Mouse (Mus musculus) hindbrain, postnatal 0 days (tissue): ENCODE results near the gene Iqcf5. TPM values are rescaled to one million over a fixed set of nuclear protein-coding genes. Genes with fewer than 3 reads are reported as not detected.
"Not testable (repeated sequence)": the region's sequence is repeated elsewhere in the genome, so short reads cannot be mapped to it uniquely, and the experiment has no call there.

Source experiments
- ATAC-seq: fragments of 200-750 bp; cut with Nextera tagmentation; 2 replicates; pipeline ENCODE4 v1.8.0; 2017; ENCODE audit warnings: mild to moderate bottlenecking, moderate TSS enrichment, moderate library complexity
- DNase-seq: peaks from one replicate; pipeline ENCODE4 v3.0.0-alpha.2; 2015; ENCODE audit warnings: low spot score
- H3K27ac ChIP-seq: fragments of 300-500 bp; sonication (generic); 2 replicates; pipeline ENCODE4 v1.5.1; 2014; ENCODE audit warnings: mild to moderate bottlenecking
- H3K27me3 ChIP-seq: fragments of 300-500 bp; sonication (generic); 2 replicates; pipeline ENCODE4 v1.6.1; 2014; ENCODE audit warnings: low read length, mixed read lengths; ENCODE audit not compliant: insufficient read depth
- H3K36me3 ChIP-seq: fragments of 300-500 bp; sonication (generic); 2 replicates; pipeline ENCODE4 v1.6.1; 2014; ENCODE audit warnings: low read length, mixed read lengths; ENCODE audit not compliant: insufficient read depth
- H3K4me1 ChIP-seq: fragments of 300-500 bp; sonication (generic); 2 replicates; pipeline ENCODE4 v1.6.1; 2014; ENCODE audit warnings: antibody characterized with exemption, low read length, mixed read lengths; ENCODE audit not compliant: insufficient read depth
- H3K4me2 ChIP-seq: fragments of 300-500 bp; sonication (generic); 2 replicates; pipeline ENCODE4 v1.6.1; 2014; ENCODE audit warnings: low read depth, mild to moderate bottlenecking, low read length, moderate library complexity, mixed read lengths
- H3K4me3 ChIP-seq: fragments of 300-500 bp; sonication (generic); 2 replicates; pipeline ENCODE4 v1.5.1; 2014; ENCODE audit warnings: low read length
- H3K9ac ChIP-seq: fragments of 300-500 bp; sonication (generic); replicated peaks from 2 replicates; pipeline ENCODE4 v1.6.1; 2014; ENCODE audit warnings: mild to moderate bottlenecking, low read length, moderate library complexity, mixed read lengths
- H3K9me3 ChIP-seq: fragments of 300-500 bp; sonication (generic); 2 replicates; pipeline ENCODE4 v1.6.1; 2016; ENCODE audit warnings: low read length, mixed read lengths
- CTCF ChIP-seq: IDR thresholded peaks from 2 replicates; pipeline ENCODE4 v1.5.1; 2016; ENCODE audit warnings: antibody characterized with exemption, control low read depth, low read depth
- WGBS: fragments of 180-500 bp; shearing (Covaris S2); extraction: QIAGEN DNeasy Blood & Tissue Kit; methylation state at CpG from one replicate; pipeline ENCODE4 v1.1.7; 2014; 5-methylcytosine and 5-hydroxymethylcytosine counted together
- polyA plus RNA-seq: library from polyadenylated mRNA; unstranded; fragments of >200 nt; fragmentation: Nextera tagmentation; extraction: Ambion mirVana; gene quantifications from 2 replicates; pipeline ENCODE4 v1.2.1, GENCODE M21; 2015
- total RNA-seq: library from RNA; depleted of rRNA; stranded (reverse); fragments of >200 nt; gene quantifications from 2 replicates; pipeline ENCODE4 v1.2.3, GENCODE M21; 2014

Gene Iqcf5
- total and polyA plus RNA-seq, 2 experiments from 2014 or later, result not detected

DNA sequence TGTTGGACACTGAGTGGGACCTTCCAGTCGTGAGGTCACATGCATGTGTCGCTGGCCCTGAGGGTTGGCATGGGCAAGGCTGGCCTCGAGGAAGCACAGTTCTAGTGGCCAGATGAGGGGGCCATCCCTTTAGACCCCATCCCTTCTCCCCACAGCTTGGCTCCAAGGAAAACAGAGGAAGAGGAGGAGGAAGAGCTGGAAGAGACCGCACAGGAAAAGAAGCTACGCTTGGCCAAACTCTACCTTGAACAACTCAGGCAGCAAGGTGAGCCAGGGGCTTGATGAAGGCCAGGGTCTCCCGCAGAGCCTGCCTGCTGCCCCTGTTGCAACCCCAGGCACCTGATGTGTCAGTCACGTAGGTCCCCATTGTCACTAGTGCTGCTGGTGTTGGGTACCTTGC lies 33.8 kb upstream of the Iqcf5 start:
- H3K36me3 ChIP-seq, result peaks cover 27% of the 10 kb centered on the region
- H3K9me3 ChIP-seq, result no peaks in the 10 kb centered on the region
- 95% methylated on average over 6 of the region's 7 CpGs for WGBS
- no peak for DNase-seq
- no peak for TF ChIP-seq CTCF
- H3K9ac ChIP-seq, result no peak overlapping the region
- no peak overlapping the region for H3K4me3 ChIP-seq
- no peak overlapping the region for H3K4me2 ChIP-seq
- H3K27me3 ChIP-seq, result no peaks in the 10 kb centered on the region
- ATAC-seq, result no peak
- H3K4me1 ChIP-seq, result peaks cover 16% of the 10 kb centered on the region; the same call in 1 of the 2 replicates
- no peak overlapping the region for H3K27ac ChIP-seq

DNA sequence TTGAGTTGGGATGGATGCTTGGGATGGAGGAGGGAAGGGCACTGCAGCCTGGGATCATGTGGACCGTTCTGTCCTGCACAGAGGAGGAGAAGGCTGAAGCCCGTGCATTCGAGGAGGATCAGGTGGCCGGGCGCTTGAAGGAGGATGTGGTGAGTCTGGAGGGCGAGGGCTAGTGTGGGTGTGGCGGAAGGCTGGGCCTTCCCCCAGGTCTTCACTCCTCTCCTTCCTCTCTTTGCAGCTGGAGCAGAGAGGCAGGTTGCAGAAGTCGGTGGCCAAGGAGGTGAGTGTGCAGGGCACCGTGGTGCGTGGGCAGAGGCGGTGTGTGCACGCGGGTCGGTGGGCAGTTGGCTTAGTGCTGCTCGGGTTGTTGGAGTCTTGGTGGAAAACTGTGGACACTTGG lies 33.3 kb upstream of the Iqcf5 start:
- H3K9ac ChIP-seq, result no peak overlapping the region
- H3K9me3 ChIP-seq, result no peaks in the 10 kb centered on the region
- H3K4me2 ChIP-seq, result no peak overlapping the region
- no peak for TF ChIP-seq CTCF
- peaks cover 28% of the 10 kb centered on the region for H3K36me3 ChIP-seq
- peaks cover 14% of the 10 kb centered on the region; the same call in 1 of the 2 replicates for H3K4me1 ChIP-seq
- 97% methylated on average over 15 of the region's 15 CpGs for WGBS
- no peak overlapping the region for H3K27ac ChIP-seq
- DNase-seq (no peak), ATAC-seq (no peak)
- no peak overlapping the region for H3K4me3 ChIP-seq
- H3K27me3 ChIP-seq, result no peaks in the 10 kb centered on the region

DNA sequence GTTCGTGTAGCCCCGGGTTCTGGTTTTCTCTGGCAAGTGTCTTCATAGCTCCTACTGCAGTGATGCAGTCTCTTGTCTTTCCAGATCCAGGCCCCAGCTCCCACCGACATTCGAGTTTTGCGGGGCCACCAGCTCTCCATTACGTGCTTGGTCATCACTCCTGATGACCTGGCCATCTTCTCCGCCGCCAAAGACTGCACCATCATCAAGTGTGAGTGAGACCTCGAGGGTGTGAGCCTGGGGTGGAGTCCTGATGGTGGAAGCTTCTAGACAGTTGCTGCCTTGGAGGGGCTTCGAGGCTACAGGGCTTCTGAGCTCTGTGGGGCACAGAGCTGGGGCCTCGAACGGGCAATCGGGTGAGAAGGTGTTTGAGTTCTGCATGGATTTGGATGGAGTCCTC lies 32.7 kb upstream of the Iqcf5 start:
- Histone ChIP-seq H3K36me3 (peaks cover 28% of the 10 kb centered on the region), H3K4me2 (no peak overlapping the region), H3K27ac (no peak overlapping the region), H3K9me3 (no peaks in the 10 kb centered on the region), H3K27me3 (no peaks in the 10 kb centered on the region), H3K9ac (no peak overlapping the region), H3K4me3 (no peak overlapping the region), H3K4me1 (peaks cover 8% of the 10 kb centered on the region; the same call in 1 of the 2 replicates)
- WGBS, result 94% methylated on average over 13 of the region's 13 CpGs
- DNase-seq (no peak), ATAC-seq (no peak)
- no peak for TF ChIP-seq CTCF

DNA sequence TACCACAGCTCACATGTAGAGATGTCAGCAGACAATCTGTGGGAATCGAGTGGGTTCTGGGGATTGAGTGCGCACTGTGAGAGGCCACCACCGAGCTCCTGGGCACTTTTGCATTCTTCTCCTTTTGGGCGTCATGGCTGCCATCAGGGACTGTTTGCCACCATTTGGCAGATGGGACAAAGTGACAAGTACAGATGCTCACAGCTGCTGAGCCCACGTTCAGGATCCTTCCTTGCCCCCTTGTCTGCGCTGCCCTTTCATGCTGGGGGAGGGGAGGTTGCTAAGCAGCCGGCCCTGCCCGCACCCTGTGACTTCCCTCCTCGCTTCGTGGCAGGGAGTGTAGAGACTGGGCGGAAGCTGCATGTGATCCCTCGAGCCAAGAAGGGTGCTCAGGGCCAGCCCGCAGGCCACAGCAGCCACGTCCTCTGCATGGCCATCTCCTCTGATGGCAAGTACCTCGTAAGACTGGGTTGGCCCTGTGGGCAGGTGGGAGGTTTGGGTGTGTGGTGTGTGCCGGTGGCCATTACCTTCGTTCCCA lies 31.7 kb upstream of the Iqcf5 start:
- no peak overlapping the region for H3K4me2 ChIP-seq
- peaks cover 6% of the 10 kb centered on the region; the same call in 1 of the 2 replicates for H3K4me1 ChIP-seq
- no peak for ATAC-seq
- 85% methylated on average over 17 of the region's 17 CpGs for WGBS
- no peak overlapping the region for H3K9ac ChIP-seq
- H3K27ac ChIP-seq, result no peak overlapping the region
- no peaks in the 10 kb centered on the region for H3K27me3 ChIP-seq
- no peak overlapping the region for H3K4me3 ChIP-seq
- DNase-seq, result no peak
- peaks cover 28% of the 10 kb centered on the region for H3K36me3 ChIP-seq
- no peak for TF ChIP-seq CTCF
- no peaks in the 10 kb centered on the region for H3K9me3 ChIP-seq

DNA sequence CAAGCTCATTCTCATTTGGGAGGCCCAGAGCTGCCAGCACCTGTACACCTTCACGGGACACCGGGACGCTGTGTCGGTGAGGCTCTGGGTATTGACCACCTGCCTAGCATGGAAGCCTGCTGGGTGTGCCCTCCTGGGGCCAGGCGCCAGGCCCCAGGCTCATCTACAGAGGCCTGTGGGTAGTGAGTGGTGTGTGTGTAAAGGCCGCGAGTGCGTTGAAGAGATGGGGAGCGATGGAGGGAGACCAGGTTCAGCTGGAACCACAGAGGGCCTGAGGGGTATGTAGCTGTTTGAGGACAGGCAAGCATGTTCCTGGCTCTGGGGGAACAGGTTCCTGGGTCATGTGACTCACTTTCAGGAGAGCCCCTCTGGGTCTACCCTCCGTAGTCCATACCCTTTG lies 31.2 kb upstream of the Iqcf5 start:
- TF ChIP-seq CTCF, result no peak
- Histone ChIP-seq H3K36me3 (peaks cover 28% of the 10 kb centered on the region), H3K27me3 (no peaks in the 10 kb centered on the region), H3K9me3 (no peaks in the 10 kb centered on the region), H3K4me3 (no peak overlapping the region), H3K4me2 (no peak overlapping the region), H3K4me1 (peaks cover 1% of the 10 kb centered on the region; the same call in 1 of the 2 replicates), H3K9ac (no peak overlapping the region), H3K27ac (no peak overlapping the region)
- DNase-seq (no peak), ATAC-seq (no peak)
- WGBS, result 97% methylated on average over 10 of the region's 10 CpGs

DNA sequence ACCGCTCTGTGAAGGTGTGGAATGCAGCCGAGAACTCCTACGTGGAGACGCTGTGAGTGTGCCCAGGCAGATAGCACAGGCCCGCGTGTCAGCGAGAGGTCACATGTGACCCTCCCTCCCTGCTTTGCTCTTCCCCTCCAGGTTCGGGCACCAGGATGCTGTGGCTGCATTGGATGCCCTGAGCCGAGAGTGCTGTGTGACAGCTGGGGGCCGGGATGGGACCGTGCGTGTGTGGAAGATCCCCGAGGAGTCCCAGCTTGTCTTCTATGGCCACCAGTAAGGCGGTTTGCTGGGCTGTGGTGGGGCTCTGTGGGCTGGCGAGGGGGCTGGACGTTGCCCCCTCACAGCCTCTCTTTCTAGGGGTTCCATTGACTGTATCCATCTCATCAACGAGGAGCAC lies 30.8 kb upstream of the Iqcf5 start:
- Histone ChIP-seq H3K4me3 (no peak overlapping the region), H3K27me3 (no peaks in the 10 kb centered on the region), H3K4me2 (no peak overlapping the region), H3K36me3 (peaks cover 28% of the 10 kb centered on the region), H3K9ac (no peak overlapping the region), H3K9me3 (no peaks in the 10 kb centered on the region), H3K27ac (no peak overlapping the region), H3K4me1 (no peaks in the 10 kb centered on the region)
- no peak for DNase-seq
- 93% methylated on average over 17 of the region's 17 CpGs for WGBS
- ATAC-seq, result no peak
- no peak for TF ChIP-seq CTCF

DNA sequence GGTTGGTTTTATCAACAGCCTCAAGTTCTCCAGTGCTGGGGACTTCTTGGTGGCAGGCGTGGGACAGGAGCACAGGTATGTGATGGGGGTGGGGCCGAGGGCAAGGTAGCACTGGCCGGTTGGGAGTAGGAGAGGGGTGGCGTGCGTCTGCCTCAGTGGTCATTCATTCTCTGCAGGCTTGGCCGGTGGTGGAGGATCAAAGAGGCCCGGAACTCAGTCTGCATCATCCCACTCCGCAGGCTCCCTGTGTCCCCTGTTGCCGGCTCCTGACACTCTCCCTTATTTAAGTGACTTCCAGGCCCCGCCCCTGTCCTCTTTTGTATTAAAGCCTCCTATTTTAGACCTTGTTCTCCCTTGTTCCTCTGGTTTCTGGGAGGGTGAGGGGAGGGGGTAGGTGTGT lies 29.3 kb upstream of the Iqcf5 start:
- H3K36me3 ChIP-seq, result peaks cover 28% of the 10 kb centered on the region
- H3K4me1 ChIP-seq, result no peaks in the 10 kb centered on the region
- H3K9ac ChIP-seq, result no peak overlapping the region
- no peak for DNase-seq
- TF ChIP-seq CTCF, result no peak
- ATAC-seq, result no peak
- no peak overlapping the region for H3K4me3 ChIP-seq
- no peaks in the 10 kb centered on the region for H3K9me3 ChIP-seq
- no peaks in the 10 kb centered on the region for H3K27me3 ChIP-seq
- H3K27ac ChIP-seq, result no peak overlapping the region
- WGBS, result 83% methylated on average over 10 of the region's 10 CpGs
- H3K4me2 ChIP-seq, result no peak overlapping the region

DNA sequence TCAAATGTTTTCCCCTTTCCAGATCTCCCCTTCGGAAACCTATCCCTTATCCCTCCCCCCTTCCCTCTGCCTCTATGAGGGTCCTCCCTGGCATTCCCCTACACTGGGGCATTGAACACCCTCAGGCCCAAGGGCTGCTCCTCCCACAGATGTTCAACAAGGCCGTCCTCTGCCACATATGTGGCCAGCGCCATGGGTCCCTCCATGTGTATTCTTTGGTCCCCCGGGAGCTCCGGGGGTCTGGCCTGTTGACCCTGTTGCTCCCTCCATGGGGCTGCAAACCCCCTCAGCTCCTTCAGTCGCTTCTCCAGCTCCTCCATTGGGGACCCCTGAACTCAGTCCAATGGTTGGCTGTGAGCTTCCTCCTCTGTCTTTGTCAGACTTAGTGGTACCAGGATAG lies 26.8 kb upstream of the Iqcf5 start:
- H3K9ac ChIP-seq, DNase-seq, ATAC-seq, H3K4me3 ChIP-seq, H3K4me1 ChIP-seq, H3K27ac ChIP-seq, H3K27me3 ChIP-seq, H3K9me3 ChIP-seq, H3K4me2 ChIP-seq: not testable (repeated sequence)
- H3K36me3 ChIP-seq, result peaks cover 28% of the 10 kb centered on the region
- 81% methylated on average over 6 of the region's 6 CpGs for WGBS
